Mouse (Mus musculus): ENCODE measurements around the gene Gtf2e1.

Gene Gtf2e1

GRCm38 (mm10) chr16:37486826-37487612 is 52.6 kb downstream of the Gtf2e1 start:
- DNase-seq (ENCODE audit: extremely low read depth, low read depth, low spot score) = no peak

- no peak for DNase-seq (ENCODE audit: extremely low read depth, low read depth, low spot score)
These were observed 61.0 kb downstream of the Gtf2e1 start for GRCm38 (mm10) chr16:37478311-37479291.

- no peak for DNase-seq (ENCODE audit: extremely low read depth, low read depth, low spot score)
These were observed 66.8 kb downstream of the Gtf2e1 start for GRCm38 (mm10) chr16:37472620-37473312.

- no peak for DNase-seq (ENCODE audit: extremely low read depth, low read depth, low spot score)
These were observed 70.0 kb downstream of the Gtf2e1 start for GRCm38 (mm10) chr16:37469595-37469994.

GRCm38 (mm10) chr16:37463981-37464380 is 75.6 kb downstream of the Gtf2e1 start:
- no peak for DNase-seq (ENCODE audit: extremely low read depth, low read depth, low spot score)

GRCm38 (mm10) chr16:37462886-37463285 is 76.7 kb downstream of the Gtf2e1 start:
- DNase-seq (ENCODE audit: extremely low read depth, low read depth, low spot score) = no peak

GRCm38 (mm10) chr16:37461601-37462000 is 78.0 kb downstream of the Gtf2e1 start:
- DNase-seq (ENCODE audit: extremely low read depth, low read depth, low spot score) = no peak
